ENCODE assay signal across 9 mouse cellular contexts in the genomic region with DNA sequence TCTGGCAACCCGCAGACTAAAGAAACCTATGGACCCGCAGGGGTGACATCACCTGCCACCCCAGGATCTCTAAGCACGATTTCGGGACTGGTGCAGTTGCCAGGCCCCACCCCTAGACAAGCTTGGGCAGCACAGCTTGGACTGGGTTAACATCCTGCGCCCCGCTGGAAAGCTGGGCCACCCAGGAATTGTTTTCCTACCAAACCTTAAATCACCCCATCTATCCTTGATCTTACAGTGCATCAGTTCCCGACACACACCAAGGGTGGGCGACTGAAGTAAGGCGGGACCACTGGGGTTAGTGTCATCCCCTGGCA. TPM values are rescaled to one million over a fixed set of nuclear protein-coding genes. Genes with fewer than 3 reads are reported as not detected.
DNase-seq lines count a peak whose midpoint lies in the region; ATAC-seq and TF ChIP-seq lines count a peak whose summit lies in the region.
"Had no signal": no experiment of that assay in that cellular context is flagged by ENCODE, and none has a peak within 500 bp of the region (broad histone marks: within the 10 kb centered on the region; RNA-seq: fewer than 3 reads in every experiment).

No protein-coding gene starts in this region.

- ATAC-seq in megakaryocyte, adult 5-6 weeks (ENCODE audit: poor library complexity, severe bottlenecking) = no peak
- no peak; the same call in 1 of the 2 replicates for ATAC-seq in limb, embryonic 12.5 days (ENCODE audit: insufficient number of reproducible peaks, insufficient read depth, low FRiP score, low TSS enrichment, low read depth)
- peak; percentile 39; the same call in 1 of the 2 replicates for ATAC-seq in stomach, embryonic 14.5 days (ENCODE audit: insufficient number of reproducible peaks, insufficient read depth, low FRiP score, low read depth)
- ATAC-seq in activated CD4-positive, CD25-positive, alpha-beta regulatory T cell, adult 4 months = no peak

- no peaks in the 10 kb centered on the region for H3K27me3 ChIP-seq in cerebellum, adult 2 months (ENCODE audit: control insufficient read depth, insufficient read depth, low read length)
- H3K27me3 ChIP-seq in megakaryocyte, embryonic 14.5 days (replicated peaks) = peaks cover 93% of the 10 kb centered on the region
- peaks cover 14% of the 10 kb centered on the region for H3K27me3 ChIP-seq in limb, embryonic 12.5 days
- H3K27me3 ChIP-seq in stomach, embryonic 14.5 days (ENCODE audit: control insufficient read depth, insufficient read depth, low read length) = no peaks in the 10 kb centered on the region

- WGBS in cerebellum, adult 2 months = 12% methylated on average over 9 of the region's 9 CpGs
- 8% methylated on average over 9 of the region's 9 CpGs for WGBS in limb, embryonic 12.5 days
- WGBS in stomach, embryonic 14.5 days = 2% methylated on average over 9 of the region's 9 CpGs

- TF ChIP-seq CTCF in cerebellum, adult 2 months (IDR thresholded peaks at IDR 0.05; ENCODE audit: borderline replicate concordance, insufficient read depth, low read depth, low read length) = no peak

- no peaks in the 10 kb centered on the region for H3K36me3 ChIP-seq in megakaryocyte, embryonic 14.5 days (replicated peaks; ENCODE audit: low read length)
- H3K36me3 ChIP-seq in limb, embryonic 12.5 days = no peaks in the 10 kb centered on the region
- H3K36me3 ChIP-seq in stomach, embryonic 14.5 days (ENCODE audit: control insufficient read depth, insufficient read depth, low read length) = no peaks in the 10 kb centered on the region

- DNase-seq in cerebellum, adult 2 months = no peak
- DNase-seq in cerebellum, adult 11 months = no peak
- no peak for DNase-seq in left cerebral cortex, adult 8-10 months (ENCODE audit: low spot score in 2 of 2)
- DNase-seq: kidney, adult 8-10 months had no signal

- peaks cover 12% of the 10 kb centered on the region for H3K9me3 ChIP-seq in megakaryocyte, embryonic 14.5 days
- no peaks in the 10 kb centered on the region for H3K9me3 ChIP-seq in limb, embryonic 12.5 days
- no peaks in the 10 kb centered on the region for H3K9me3 ChIP-seq in stomach, embryonic 14.5 days (ENCODE audit: control insufficient read depth, low read depth, low read length)

- TF ChIP-seq POLR2A in cerebellum, adult 2 months (IDR thresholded peaks at IDR 0.05; ENCODE audit: borderline replicate concordance, insufficient read depth, low read length) = no peak

- peak overlapping the region; percentile 81 for H3K9ac ChIP-seq in limb, embryonic 12.5 days (replicated peaks)
- peak overlapping the region; percentile 60 for H3K9ac ChIP-seq in stomach, embryonic 14.5 days (replicated peaks; ENCODE audit: low read depth, low read length)

- H3K4me2 ChIP-seq in limb, embryonic 12.5 days = peak overlapping the region; percentile 97
- H3K4me2 ChIP-seq in stomach, embryonic 14.5 days (replicated peaks; ENCODE audit: low read depth, low read length) = peak overlapping the region; percentile 96

- peak overlapping the region; percentile 58 for H3K4me3 ChIP-seq in cerebellum, adult 2 months (replicated peaks; ENCODE audit: insufficient read depth, low read depth, low read length)
- peak overlapping the region; percentile 79 for H3K4me3 ChIP-seq in megakaryocyte, embryonic 14.5 days (replicated peaks)
- H3K4me3 ChIP-seq in limb, embryonic 12.5 days (replicated peaks) = peak overlapping the region; percentile 76
- H3K4me3 ChIP-seq in stomach, embryonic 14.5 days (ENCODE audit: low read depth, low read length) = peak overlapping the region; percentile 69

- no peak overlapping the region for H3K27ac ChIP-seq in cerebellum, adult 2 months (ENCODE audit: insufficient read depth, low read length)
- peak overlapping the region; percentile 78 for H3K27ac ChIP-seq in limb, embryonic 12.5 days
- no peak overlapping the region for H3K27ac ChIP-seq in stomach, embryonic 14.5 days (ENCODE audit: low read length)

- H3K4me1 ChIP-seq in cerebellum, adult 2 months (ENCODE audit: control insufficient read depth, insufficient read depth, low read length) = no peaks in the 10 kb centered on the region; the same call in 1 of the 2 replicates
- peaks cover 22% of the 10 kb centered on the region for H3K4me1 ChIP-seq in megakaryocyte, embryonic 14.5 days
- peaks cover 57% of the 10 kb centered on the region for H3K4me1 ChIP-seq in limb, embryonic 12.5 days (replicated peaks)
- peaks cover 18% of the 10 kb centered on the region for H3K4me1 ChIP-seq in stomach, embryonic 14.5 days (ENCODE audit: control insufficient read depth, insufficient read depth, low read length)

RNA-seq across cellular contexts. Expression of gene Abr, which starts 50.5 kb away (rescaled TPM):
- polyA plus RNA-seq in cerebellum, adult 2 months (2012; rRNA removed) = 168 and 170 TPM in 2 replicates
- polyA plus RNA-seq in megakaryocyte, embryonic 14.5 days (2012; ENCODE audit: insufficient read depth, low replicate concordance) = 6.3 and 8.5 TPM in 2 replicates
- total RNA-seq in megakaryocyte, adult 5-6 weeks (2015) = 45.8 and 47.9 TPM in 2 replicates
- 78.4 and 84.4 TPM in 2 replicates for total RNA-seq in megakaryocyte, adult 5-6 weeks (2017)
- polyA plus RNA-seq in limb, embryonic 12.5 days (2016; fragmentation: Nextera tagmentation; extraction: Ambion mirVana) = 48.3 and 54.0 TPM in 2 replicates
- 42.7 and 49.0 TPM in 2 replicates for polyA plus RNA-seq in stomach, embryonic 14.5 days (2014; fragmentation: Nextera tagmentation; extraction: Ambion mirVana)
- total RNA-seq in left cerebral cortex, adult 8-10 months (2022) = 100 to 1,000 TPM; 382 to 408 (median 393) TPM
- polyA plus RNA-seq in activated CD4-positive, CD25-positive, alpha-beta regulatory T cell, adult 4 months (2017; shearing (Covaris generic)) = 10 to 100 TPM; 14.4 to 14.8 TPM
